Mouse (Mus musculus) kidney, embryonic 14.5 days (tissue): ENCODE results near the gene Large2. TPM values are rescaled to one million over a fixed set of nuclear protein-coding genes. Genes with fewer than 3 reads are reported as not detected.

Experiments
- ATAC-seq: fragments of 200-750 bp; cut with Nextera tagmentation; 2 replicates; pipeline ENCODE4 v1.8.0; 2017; ENCODE audit warnings: moderate number of reproducible peaks, mild to moderate bottlenecking, moderate TSS enrichment, moderate library complexity; ENCODE audit not compliant: low FRiP score, low TSS enrichment
- H3K27ac ChIP-seq: fragments of 300-500 bp; sonication (generic); 2 replicates; pipeline ENCODE4 v1.5.1; 2014; ENCODE audit warnings: low read depth, mild to moderate bottlenecking, low read length, moderate library complexity, mixed read lengths
- H3K27me3 ChIP-seq: fragments of 300-500 bp; sonication (generic); 2 replicates; pipeline ENCODE4 v1.6.1; 2014; ENCODE audit warnings: mild to moderate bottlenecking, low read length; ENCODE audit not compliant: control insufficient read depth, insufficient read depth
- H3K36me3 ChIP-seq: fragments of 300-500 bp; sonication (generic); 2 replicates; pipeline ENCODE4 v1.6.1; 2014; ENCODE audit warnings: low read length, mixed read lengths; ENCODE audit not compliant: control insufficient read depth, insufficient read depth
- H3K4me1 ChIP-seq: fragments of 300-500 bp; sonication (generic); 2 replicates; pipeline ENCODE4 v1.6.1; 2014; ENCODE audit warnings: low read length, mixed read lengths; ENCODE audit not compliant: control insufficient read depth, insufficient read depth
- H3K4me2 ChIP-seq: fragments of 300-500 bp; sonication (generic); replicated peaks from 2 replicates; pipeline ENCODE4 v1.6.1; 2014; ENCODE audit warnings: low read depth, mild to moderate bottlenecking, low read length
- H3K4me3 ChIP-seq: fragments of 300-500 bp; sonication (generic); 2 replicates; pipeline ENCODE4 v1.5.1; 2014; ENCODE audit warnings: mild to moderate bottlenecking, low read length
- H3K9ac ChIP-seq: fragments of 300-500 bp; sonication (generic); 2 replicates; pipeline ENCODE4 v1.6.1; 2014; ENCODE audit warnings: low read depth, mild to moderate bottlenecking, low read length, moderate library complexity
- H3K9me3 ChIP-seq: fragments of 300-500 bp; sonication (generic); 2 replicates; pipeline ENCODE4 v1.6.1; 2016; ENCODE audit warnings: low read length; ENCODE audit not compliant: control insufficient read depth
- WGBS: fragments of 180-500 bp; shearing (Covaris S2); extraction: QIAGEN DNeasy Blood & Tissue Kit; methylation state at CpG from one replicate; pipeline ENCODE4 v1.1.7; 2014; 5-methylcytosine and 5-hydroxymethylcytosine counted together
- polyA plus RNA-seq: library from polyadenylated mRNA; unstranded; fragments of >200 nt; fragmentation: Nextera tagmentation; extraction: Ambion mirVana; gene quantifications from 2 replicates; pipeline ENCODE4 v1.2.1, GENCODE M21; 2014

Gene Large2
- polyA plus RNA-seq, 1 experiment from 2014 or later: 33.3 TPM

DNA sequence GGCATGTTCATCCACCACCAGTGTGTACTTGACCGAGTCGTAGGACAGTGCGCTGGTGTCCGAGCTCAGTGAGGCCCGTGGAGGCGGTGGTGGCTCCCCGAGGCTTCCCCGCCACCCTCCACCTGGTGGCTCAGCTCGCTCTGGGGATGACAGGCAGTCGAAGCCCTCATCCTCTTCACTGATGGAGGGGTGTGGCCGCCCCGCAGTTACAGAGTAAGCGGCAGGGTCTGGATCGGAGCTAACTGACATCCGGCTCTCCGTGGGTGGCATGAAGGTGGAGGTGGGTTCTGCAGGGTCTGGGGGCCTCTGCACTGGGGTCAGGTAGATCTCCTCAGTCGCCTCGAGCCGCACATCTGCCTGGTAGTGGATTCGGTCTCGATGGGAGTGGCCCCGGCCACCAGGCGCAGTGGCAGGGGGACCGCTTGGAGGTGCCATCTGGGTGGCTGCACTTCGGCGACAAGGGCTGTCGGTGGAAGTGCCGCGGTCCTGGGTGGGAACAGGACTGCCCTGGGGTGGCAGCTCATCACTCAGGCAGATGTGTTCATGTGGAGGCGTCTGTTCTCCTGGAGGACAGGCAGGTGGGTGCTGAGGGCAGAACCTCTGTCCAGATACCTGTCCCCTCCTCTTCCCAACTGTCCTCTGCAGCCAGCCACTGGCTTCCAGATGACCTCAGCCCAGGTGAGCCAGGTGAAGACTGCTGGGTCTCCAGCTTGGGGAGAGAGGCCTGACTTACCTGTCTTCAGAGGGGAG lies 12.3 kb upstream of the Large2 start:
- no peak for ATAC-seq
- Histone ChIP-seq H3K36me3 (peaks cover 53% of the 10 kb centered on the region), H3K4me2 (no peak overlapping the region), H3K27ac (no peak overlapping the region), H3K4me1 (peaks cover 29% of the 10 kb centered on the region), H3K27me3 (no peaks in the 10 kb centered on the region), H3K9ac (no peak overlapping the region), H3K9me3 (no peaks in the 10 kb centered on the region), H3K4me3 (no peak overlapping the region)
- WGBS: 90% methylated on average over 30 of the region's 30 CpGs

DNA sequence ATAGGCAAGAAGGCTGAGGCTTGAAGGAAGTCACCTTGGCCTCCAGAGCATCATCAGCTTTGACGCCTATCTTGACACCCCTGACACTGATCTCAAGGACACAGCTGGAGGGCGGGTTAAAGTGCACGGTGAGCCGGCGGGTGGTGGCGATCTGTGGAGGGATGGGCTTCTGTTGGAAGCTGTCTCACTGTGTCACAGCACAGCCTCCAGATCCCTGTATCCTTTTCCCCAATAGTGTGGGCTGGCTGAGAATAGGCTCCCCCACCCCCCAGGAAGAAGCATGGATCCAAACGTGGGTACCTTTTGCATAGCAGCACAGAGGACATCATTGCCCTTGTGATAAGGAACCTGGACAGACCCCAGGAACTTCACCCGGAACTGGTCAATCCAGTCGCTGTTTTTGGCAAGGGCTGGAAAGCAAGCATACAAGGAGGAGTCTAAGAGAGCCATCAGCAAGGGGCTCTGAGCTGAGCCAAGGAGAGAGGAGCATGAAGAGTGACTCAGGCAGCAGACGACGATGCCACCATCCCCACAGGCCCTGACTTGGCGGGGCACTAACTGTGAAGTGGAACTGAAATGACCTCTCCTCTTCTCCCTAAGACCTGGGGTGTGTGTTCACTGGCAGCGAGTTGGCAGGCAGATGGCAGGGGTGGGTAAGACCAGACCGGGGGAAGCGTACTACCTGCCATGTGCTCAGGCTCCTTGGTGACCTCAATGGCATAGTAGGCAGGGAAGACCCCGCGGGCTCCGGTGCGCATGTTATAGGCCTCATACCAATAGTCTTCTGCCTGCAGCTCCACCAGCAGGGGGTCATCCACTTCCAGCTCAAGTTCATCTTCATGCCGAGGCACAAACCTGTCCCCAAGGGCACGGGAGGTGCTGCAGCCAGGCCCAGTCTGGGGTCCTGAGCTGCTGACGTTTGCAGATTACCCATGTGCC lies 10.7 kb upstream of the Large2 start:
- Histone ChIP-seq H3K27ac (no peak overlapping the region), H3K4me3 (no peak overlapping the region), H3K9me3 (no peaks in the 10 kb centered on the region), H3K9ac (no peak overlapping the region), H3K4me1 (peaks cover 16% of the 10 kb centered on the region), H3K27me3 (no peaks in the 10 kb centered on the region), H3K4me2 (no peak overlapping the region), H3K36me3 (peaks cover 62% of the 10 kb centered on the region)
- no peak for ATAC-seq
- 87% methylated on average over 22 of the region's 22 CpGs for WGBS

DNA sequence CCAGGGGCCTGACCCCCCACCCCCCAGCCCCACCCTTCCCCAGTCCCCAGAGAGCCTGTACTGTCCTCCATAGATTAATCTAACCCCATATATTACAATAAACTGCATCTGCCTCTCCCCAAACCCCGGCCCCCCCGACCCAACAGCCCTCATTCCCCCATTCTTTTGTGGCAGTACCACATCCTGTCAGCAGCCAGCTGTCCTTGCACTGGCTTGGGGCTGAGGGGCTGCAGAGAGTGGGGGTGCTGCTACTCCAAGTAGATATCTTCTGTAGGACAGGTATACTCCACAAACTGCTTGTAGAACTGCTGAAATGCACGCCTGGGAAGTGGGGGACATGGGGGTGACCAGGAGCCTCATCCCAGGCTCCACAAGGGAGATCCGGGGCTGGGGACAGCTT lies 9.4 kb upstream of the Large2 start:
- no peaks in the 10 kb centered on the region for H3K9me3 ChIP-seq
- H3K9ac ChIP-seq: no peak overlapping the region
- H3K36me3 ChIP-seq: peaks cover 71% of the 10 kb centered on the region
- H3K4me3 ChIP-seq: no peak overlapping the region
- 83% methylated on average over 4 of the region's 4 CpGs for WGBS
- no peak overlapping the region for H3K4me2 ChIP-seq
- no peaks in the 10 kb centered on the region for H3K27me3 ChIP-seq
- no peak for ATAC-seq
- H3K4me1 ChIP-seq: peaks cover 8% of the 10 kb centered on the region
- no peak overlapping the region for H3K27ac ChIP-seq

DNA sequence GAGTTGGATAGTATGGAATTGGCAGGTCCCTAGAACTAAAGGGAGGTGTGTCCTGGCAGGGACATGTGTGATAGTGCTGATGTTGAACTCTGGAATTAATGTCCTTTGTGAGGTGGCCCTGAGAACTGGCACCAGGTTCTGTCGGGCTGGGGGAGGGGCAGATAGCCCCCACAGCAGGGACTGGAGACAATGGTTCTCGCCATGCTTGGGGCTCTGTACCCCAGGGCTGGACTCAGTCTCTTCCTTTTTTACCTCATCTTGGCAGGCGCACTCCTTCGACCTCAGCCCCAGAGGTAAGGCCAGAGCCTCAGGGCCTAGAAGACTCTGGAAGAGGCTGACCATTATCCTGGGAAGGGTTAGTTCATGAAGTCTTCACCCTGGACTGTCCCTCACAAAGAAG lies 8.1 kb upstream of the Large2 start:
- no peak for ATAC-seq
- Histone ChIP-seq H3K36me3 (peaks cover 85% of the 10 kb centered on the region), H3K9ac (no peak overlapping the region), H3K27ac (no peak overlapping the region), H3K9me3 (no peaks in the 10 kb centered on the region), H3K4me3 (no peak overlapping the region), H3K27me3 (no peaks in the 10 kb centered on the region), H3K4me2 (no peak overlapping the region), H3K4me1 (no peaks in the 10 kb centered on the region)
- 83% methylated on average over 4 of the region's 4 CpGs for WGBS

DNA sequence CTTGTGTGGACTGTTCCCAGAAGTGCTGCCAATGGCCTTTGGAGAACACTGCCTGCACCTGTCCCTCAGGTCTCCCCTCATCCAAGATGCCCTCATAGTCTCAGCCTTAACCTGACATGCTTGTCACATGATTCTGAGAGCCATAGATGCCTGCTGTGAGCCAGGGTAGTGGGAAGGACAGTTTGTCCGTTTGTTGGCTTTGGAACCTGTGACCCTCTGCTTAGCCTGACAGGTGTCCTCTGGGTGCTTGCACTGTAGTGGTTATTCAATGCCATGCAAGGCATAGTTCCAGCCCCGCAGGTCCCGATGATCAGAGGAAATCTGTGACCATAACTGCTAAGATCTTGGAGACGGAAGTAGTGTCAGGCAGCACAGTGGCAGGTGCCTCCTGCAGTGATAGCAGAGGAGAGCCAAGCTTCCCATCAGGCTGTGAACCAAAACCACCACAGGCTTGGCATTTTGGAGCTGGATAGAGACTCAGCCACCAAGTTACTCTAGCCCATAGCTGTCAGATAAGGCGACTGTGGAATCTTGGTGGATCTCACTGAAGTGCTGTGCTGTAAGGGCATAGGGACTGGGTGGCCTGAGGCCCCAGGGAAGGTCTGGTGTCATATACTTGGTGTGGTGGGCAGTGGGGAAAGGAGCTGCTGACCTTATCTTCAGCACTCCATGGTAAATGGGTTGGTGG lies 7.4 kb upstream of the Large2 start, which contains the start of gene 1700029I15Rik:
TSS of gene 1700029I15Rik (plus strand) at position 638 of the 688 bp plus-strand sequence.
- ATAC-seq: no peak
- Histone ChIP-seq H3K4me2 (no peak within 1 kb of the TSS), H3K9me3 (no peaks in the 10 kb centered on the region), H3K4me1 (no peaks in the 10 kb centered on the region), H3K27me3 (no peaks in the 10 kb centered on the region), H3K36me3 (peaks cover 85% of the 10 kb centered on the region), H3K27ac (no peak within 1 kb of the TSS), H3K4me3 (no peak within 1 kb of the TSS), H3K9ac (no peak within 1 kb of the TSS)
- 90% methylated on average over 5 of the region's 5 CpGs for WGBS

DNA sequence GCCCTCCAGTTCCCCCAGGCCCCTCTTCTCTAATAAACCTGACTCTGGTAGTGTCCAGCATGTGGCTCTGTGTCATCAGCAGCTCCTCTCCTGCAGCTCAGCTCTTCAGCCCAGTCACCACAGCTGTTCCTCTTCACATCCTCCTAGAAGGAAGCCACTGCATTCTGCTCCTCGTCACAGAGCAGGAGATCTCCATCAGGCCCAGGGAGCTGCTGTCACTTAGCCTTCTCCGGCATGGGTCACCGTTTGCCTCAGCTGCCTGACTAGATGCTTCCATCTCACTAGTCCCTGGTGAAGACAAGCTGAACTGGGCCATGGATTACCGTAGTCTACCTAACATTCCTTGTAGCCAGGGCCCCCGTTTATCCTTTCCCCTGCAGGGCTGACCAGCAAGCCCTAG lies 6.5 kb upstream of the Large2 start:
- peaks cover 76% of the 10 kb centered on the region for H3K36me3 ChIP-seq
- no peak overlapping the region for H3K9ac ChIP-seq
- no peak overlapping the region for H3K4me3 ChIP-seq
- no peak overlapping the region for H3K27ac ChIP-seq
- ATAC-seq: no peak
- no peaks in the 10 kb centered on the region for H3K9me3 ChIP-seq
- no peak overlapping the region for H3K4me2 ChIP-seq
- 71% methylated on average over 5 of the region's 5 CpGs for WGBS
- H3K27me3 ChIP-seq: no peaks in the 10 kb centered on the region
- no peaks in the 10 kb centered on the region for H3K4me1 ChIP-seq

DNA sequence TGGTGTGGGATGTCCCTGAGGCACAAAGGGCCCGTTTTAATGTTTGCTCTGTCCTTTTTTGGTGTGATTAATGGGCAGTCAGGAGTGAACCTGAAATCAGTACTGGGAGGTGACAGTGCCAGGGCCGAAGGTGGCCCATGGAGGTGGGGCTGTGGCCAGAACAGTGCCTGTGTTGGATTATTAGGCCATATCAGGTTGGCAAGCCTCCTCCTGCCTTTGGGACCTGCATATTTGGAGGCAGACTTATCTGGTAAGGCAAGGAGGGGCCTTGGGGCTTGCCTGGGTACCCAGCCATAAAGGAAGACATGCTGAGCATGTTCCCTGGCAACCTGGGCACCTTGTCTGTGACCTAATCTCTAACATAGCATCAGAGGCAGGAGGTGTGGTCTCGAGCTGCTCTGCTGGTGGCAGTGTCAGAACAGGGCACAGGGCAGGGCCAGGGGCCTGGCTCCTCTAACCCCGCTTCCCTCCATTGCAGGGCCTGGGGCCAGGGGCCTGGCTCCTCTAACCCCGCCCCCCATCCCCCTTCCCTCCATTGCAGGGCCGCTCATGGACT lies 5.9 kb upstream of the Large2 start:
- 0 out of 2 replicates have a peak, but pooled peaks cover 5% of the 10 kb centered on the region for H3K4me1 ChIP-seq
- no peak overlapping the region for H3K4me2 ChIP-seq
- no peak overlapping the region for H3K27ac ChIP-seq
- H3K36me3 ChIP-seq: peaks cover 70% of the 10 kb centered on the region
- H3K9ac ChIP-seq: no peak overlapping the region
- H3K9me3 ChIP-seq: no peaks in the 10 kb centered on the region
- 62% methylated on average over 6 of the region's 6 CpGs for WGBS
- ATAC-seq: no peak
- no peak overlapping the region for H3K4me3 ChIP-seq
- no peaks in the 10 kb centered on the region for H3K27me3 ChIP-seq

DNA sequence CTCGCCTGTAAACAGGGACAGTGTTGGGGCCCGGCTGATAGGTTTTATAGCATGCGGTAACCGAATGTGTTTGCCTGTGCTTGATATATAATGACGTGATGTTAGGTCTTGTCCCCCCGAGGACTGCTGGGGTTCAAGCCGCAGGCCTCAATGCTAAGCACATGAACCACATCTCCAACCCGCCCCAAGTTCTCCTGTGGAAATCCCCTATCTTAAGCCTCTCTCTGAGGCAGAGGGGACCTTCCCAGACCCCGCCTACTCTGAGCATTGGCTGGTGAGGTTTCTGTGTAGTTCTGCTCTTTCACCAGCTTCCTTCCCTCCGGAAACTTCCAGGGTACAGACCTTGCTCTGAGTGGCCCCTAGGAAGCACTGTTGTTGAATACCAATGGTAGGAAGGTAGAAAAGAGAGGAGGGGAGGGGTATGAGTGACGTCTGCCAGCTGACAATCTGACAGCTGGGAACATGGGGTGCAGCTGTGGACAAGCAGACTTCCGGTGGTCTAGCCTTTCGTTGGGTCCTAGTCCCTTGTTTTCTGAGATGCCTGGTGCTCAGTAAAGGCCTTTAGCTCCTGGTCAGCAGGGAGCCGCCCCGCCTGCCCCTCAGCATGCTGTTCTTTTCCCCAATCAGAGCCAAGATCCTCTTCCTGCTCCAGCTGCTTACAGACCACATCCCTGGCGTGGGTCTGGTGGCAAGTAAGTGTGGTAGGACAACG lies 5.3 kb upstream of the Large2 start:
- H3K9ac ChIP-seq: no peak overlapping the region

More for the DNA sequence above, 5.3 kb upstream of the Large2 start:
- ATAC-seq: no peak
- H3K36me3 ChIP-seq: peaks cover 64% of the 10 kb centered on the region
- no peaks in the 10 kb centered on the region for H3K9me3 ChIP-seq
- 73% methylated on average over 17 of the region's 17 CpGs for WGBS
- H3K27me3 ChIP-seq: no peaks in the 10 kb centered on the region
- H3K27ac ChIP-seq: no peak overlapping the region
- H3K4me3 ChIP-seq: no peak overlapping the region
- no peak overlapping the region for H3K4me2 ChIP-seq
- H3K4me1 ChIP-seq: 0 out of 2 replicates have a peak, but pooled peaks cover 5% of the 10 kb centered on the region
